Mouse (Mus musculus): ENCODE data around the gene Plch2. TPM values are rescaled to one million over a fixed set of nuclear protein-coding genes. Genes with fewer than 3 reads are reported as not detected.

Plch2 gene
- total RNA-seq, 2 experiments from 2014 or later, result not detected

- intact Hi-C loops (cut with DNase I), result no loop called here
- no peak for DNase-seq
Observed at GRCm38 (mm10) chr4:155075813-155076212, 19.2 kb upstream of the Plch2 start.

GRCm38 (mm10) chr4:155075137-155075536, 18.6 kb upstream of the Plch2 start:
- no peak for DNase-seq
- intact Hi-C loops (cut with DNase I), result no loop called here

- DNase-seq, result no peak
- intact Hi-C loops (cut with DNase I), result no loop called here
Observed at GRCm38 (mm10) chr4:155074418-155074817, 17.8 kb upstream of the Plch2 start.

- intact Hi-C loops (cut with DNase I), result no loop called here
- no peak for DNase-seq
Observed at GRCm38 (mm10) chr4:155070921-155071320, 14.3 kb upstream of the Plch2 start.

GRCm38 (mm10) chr4:155070199-155070598, 13.6 kb upstream of the Plch2 start:
- no peak for DNase-seq
- intact Hi-C loops (cut with DNase I), result no loop called here

- DNase-seq, result no peak
- intact Hi-C loops (cut with DNase I), result loop anchor here (5.0 kb wide), 1 partner anchor 107 kb away; the partner anchor contains the start of genes Hes5 and Pank4
Observed at GRCm38 (mm10) chr4:155069191-155069590, 12.6 kb upstream of the Plch2 start.

- no peak for DNase-seq
- intact Hi-C loops (cut with DNase I), result loop anchor here (5.0 kb wide), 1 partner anchor 106 kb away; the partner anchor contains the start of genes Hes5 and Pank4
Observed at GRCm38 (mm10) chr4:155068357-155068972, 11.9 kb upstream of the Plch2 start.

GRCm38 (mm10) chr4:155066834-155067522, 10.4 kb upstream of the Plch2 start, which contains the start of gene Pex10:
Gene Pex10, plus strand, starts transcription at chr4:155067016.
- peak; percentile 97 for DNase-seq
- intact Hi-C loops (cut with DNase I), result loop anchor here (1.0 to 5.0 kb wide), 2 partner anchors 86 to 105 kb away; partner anchors contain the start of genes Hes5 and Pank4

- intact Hi-C loops (cut with DNase I), result loop anchor here (1.0 to 5.0 kb wide), 4 partner anchors 79 to 188 kb away; partner anchors contain the start of genes Hes5 and Pank4
- DNase-seq, result peak; percentile 87 to 90
Observed at GRCm38 (mm10) chr4:155065970-155066833, 9.6 kb upstream of the Plch2 start.

- intact Hi-C loops (cut with DNase I), result loop anchor here (2.0 to 5.0 kb wide), 2 partner anchors 78 to 227 kb away; partner anchors contain the start of gene Ttc34
- no peak for DNase-seq
Observed at GRCm38 (mm10) chr4:155064474-155064873, 7.9 kb upstream of the Plch2 start.

- intact Hi-C loops (cut with DNase I), result loop anchor here (2.0 to 5.0 kb wide), 2 partner anchors 77 to 227 kb away; partner anchors contain the start of gene Ttc34
- DNase-seq, result no peak
Observed at GRCm38 (mm10) chr4:155063895-155064294, 7.3 kb upstream of the Plch2 start.

GRCm38 (mm10) chr4:155058325-155058724, 1.7 kb upstream of the Plch2 start:
- intact Hi-C loops (cut with DNase I), result no loop called here
- no peak for DNase-seq

GRCm38 (mm10) chr4:155050116-155050515, 6.5 kb downstream of the Plch2 start:
- intact Hi-C loops (cut with DNase I), result loop anchor here (5.0 kb wide), 1 partner anchor 178 kb away; no protein-coding TSS in a partner anchor
- DNase-seq, result no peak

- DNase-seq, result no peak
- intact Hi-C loops (cut with DNase I), result no loop called here
Observed at GRCm38 (mm10) chr4:155046636-155047035, 9.9 kb downstream of the Plch2 start.

GRCm38 (mm10) chr4:155043289-155043625, 13.3 kb downstream of the Plch2 start:
- DNase-seq, result no peak
- intact Hi-C loops (cut with DNase I), result no loop called here

GRCm38 (mm10) chr4:155042606-155043288, 13.8 kb downstream of the Plch2 start:
- intact Hi-C loops (cut with DNase I), result no loop called here
- no peak for DNase-seq

- no peak for DNase-seq
- intact Hi-C loops (cut with DNase I), result no loop called here
Observed at GRCm38 (mm10) chr4:155040696-155041095, 15.9 kb downstream of the Plch2 start.

GRCm38 (mm10) chr4:155040197-155040596, 16.4 kb downstream of the Plch2 start:
- no peak for DNase-seq
- intact Hi-C loops (cut with DNase I), result no loop called here

GRCm38 (mm10) chr4:155034787-155035186, 21.8 kb downstream of the Plch2 start:
- intact Hi-C loops (cut with DNase I), result no loop called here
- DNase-seq, result no peak

GRCm38 (mm10) chr4:155034202-155034601, 22.4 kb downstream of the Plch2 start:
- intact Hi-C loops (cut with DNase I), result no loop called here
- DNase-seq, result no peak
